In the genomic region with DNA sequence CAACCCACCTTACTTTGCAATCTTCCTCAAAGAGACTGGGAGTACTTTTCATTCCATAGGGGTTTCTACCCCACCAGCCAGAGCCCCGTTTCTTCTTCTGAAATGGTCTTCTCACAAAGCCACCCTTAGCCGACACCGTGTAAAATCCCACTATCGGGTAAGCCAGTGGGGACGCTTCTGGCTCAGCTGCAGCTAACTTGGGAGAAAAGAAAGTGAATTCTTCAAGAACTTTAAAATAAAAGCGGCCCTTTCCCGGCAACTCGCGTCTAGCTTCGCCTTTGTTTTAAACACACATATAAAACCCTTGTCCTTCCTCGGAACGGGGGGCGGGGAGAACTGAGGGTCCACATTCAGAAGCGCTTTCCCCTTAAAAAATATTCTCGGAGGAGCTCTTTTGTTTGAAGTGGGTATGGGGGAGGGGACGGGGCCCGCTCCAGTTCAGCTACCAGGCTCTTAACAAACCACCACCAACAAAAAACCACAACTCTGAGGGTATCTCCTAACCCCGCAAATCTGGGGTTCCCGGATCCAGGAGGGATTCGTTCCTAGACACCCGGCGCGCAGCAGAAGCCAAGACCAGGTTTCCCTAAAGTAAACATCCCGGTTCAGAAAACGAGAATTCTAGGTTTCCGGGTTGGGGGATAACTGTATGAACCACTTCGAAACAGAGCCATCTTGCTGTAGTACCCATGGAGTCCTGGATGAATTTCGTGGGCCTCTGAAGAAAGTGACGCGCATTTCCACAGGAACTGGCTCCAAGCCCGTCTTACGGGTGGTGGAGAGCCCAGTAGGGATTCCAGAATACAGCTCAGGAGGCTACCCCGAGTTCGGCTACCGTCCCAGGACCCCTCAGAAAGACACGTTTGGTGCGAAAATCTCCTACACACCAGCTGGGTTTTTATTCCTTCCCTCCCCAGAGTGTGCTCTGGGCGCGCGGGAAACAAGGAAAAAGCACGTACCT, we compare ENCODE assay signal across 7 mouse cellular contexts. TPM values are rescaled to one million over a fixed set of nuclear protein-coding genes. Genes with fewer than 3 reads are reported as not detected.
DNase-seq lines count a peak whose midpoint lies in the region; ATAC-seq and TF ChIP-seq lines count a peak whose summit lies in the region.

No protein-coding gene starts in this region.

- 0 out of 2 replicates have a peak, but pooled peaks have one; percentile 0 for TF ChIP-seq EP300 in heart, postnatal 0 days (IDR thresholded peaks at IDR 0.05; ENCODE audit: low read depth)

- under 1% methylated on average over 40 of the region's 41 CpGs for WGBS in forebrain, embryonic 11.5 days
- WGBS in heart, postnatal 0 days = under 1% methylated on average over 39 of the region's 41 CpGs
- under 1% methylated on average over 41 of the region's 41 CpGs for WGBS in small intestine, adult 2 months

- peak overlapping the region; percentile 98 for H3K4me2 ChIP-seq in forebrain, embryonic 11.5 days (ENCODE audit: low read depth, low read length, severe bottlenecking)
- H3K4me2 ChIP-seq in heart, postnatal 0 days (ENCODE audit: low read depth, low read length) = peak overlapping the region; percentile 76

- no peaks in the 10 kb centered on the region for H3K27me3 ChIP-seq in forebrain, embryonic 11.5 days (ENCODE audit: control insufficient read depth, insufficient read depth, low read length)
- no peaks in the 10 kb centered on the region for H3K27me3 ChIP-seq in heart, postnatal 0 days (ENCODE audit: control insufficient read depth, insufficient read depth, low read length)
- no peaks in the 10 kb centered on the region for H3K27me3 ChIP-seq in small intestine, adult 2 months (ENCODE audit: control insufficient read depth, insufficient read depth, low read length)

- no peak for TF ChIP-seq POLR2A in small intestine, adult 2 months (IDR thresholded peaks at IDR 0.05; ENCODE audit: low read depth, low read length)

- DNase-seq in MN1 (ENCODE audit: low spot score) = peak; percentile 76
- DNase-seq in adrenal gland, postnatal 36 days = peak; percentile 59 to 72
- peak; percentile 84 for DNase-seq in forebrain, embryonic 11.5 days (ENCODE audit: low spot score)
- peak; percentile 76 for DNase-seq in heart, postnatal 0 days (ENCODE audit: low spot score)
- peak; percentile 72 for DNase-seq in kidney, postnatal 10 days
- DNase-seq in lung, postnatal 10 days = peak; percentile 73

- peaks cover 24% of the 10 kb centered on the region for H3K4me1 ChIP-seq in forebrain, embryonic 11.5 days (replicated peaks; ENCODE audit: control insufficient read depth, insufficient read depth, low read length)
- H3K4me1 ChIP-seq in heart, postnatal 0 days (ENCODE audit: control insufficient read depth, insufficient read depth) = peaks cover 26% of the 10 kb centered on the region
- H3K4me1 ChIP-seq in small intestine, adult 2 months (ENCODE audit: control insufficient read depth, insufficient read depth, insufficient read length, low read length) = peaks cover 14% of the 10 kb centered on the region

- H3K9me3 ChIP-seq in forebrain, embryonic 11.5 days (ENCODE audit: control insufficient read depth, low read length) = no peaks in the 10 kb centered on the region
- H3K9me3 ChIP-seq in heart, postnatal 0 days (replicated peaks; ENCODE audit: control insufficient read depth, low read length) = no peaks in the 10 kb centered on the region

- TF ChIP-seq CTCF in heart, postnatal 0 days (IDR thresholded peaks at IDR 0.05; ENCODE audit: low read depth) = no peak
- no peak for TF ChIP-seq CTCF in small intestine, adult 2 months (IDR thresholded peaks at IDR 0.05; ENCODE audit: extremely low read depth, insufficient read length, insufficient replicate concordance, low read depth, low read length)

- H3K27ac ChIP-seq in forebrain, embryonic 11.5 days (ENCODE audit: low read depth, low read length) = peak overlapping the region; percentile 95
- H3K27ac ChIP-seq in heart, postnatal 0 days (ENCODE audit: low read depth) = peak overlapping the region; percentile 94
- H3K27ac ChIP-seq in small intestine, adult 2 months (ENCODE audit: insufficient read depth, low read depth, low read length) = peak overlapping the region; percentile 86

- peak overlapping the region; percentile 99 for H3K9ac ChIP-seq in forebrain, embryonic 11.5 days (ENCODE audit: low read length)
- H3K9ac ChIP-seq in heart, postnatal 0 days (replicated peaks; ENCODE audit: low read depth, low read length) = peak overlapping the region; percentile 85

- ATAC-seq in forebrain, embryonic 11.5 days (replicated peaks; ENCODE audit: low FRiP score) = no peak
- no peak; the same call in 1 of the 2 replicates for ATAC-seq in heart, postnatal 0 days (ENCODE audit: insufficient read depth, low read depth)

- no peaks in the 10 kb centered on the region for H3K36me3 ChIP-seq in forebrain, embryonic 11.5 days (ENCODE audit: control insufficient read depth, insufficient read depth, low read length)
- no peaks in the 10 kb centered on the region for H3K36me3 ChIP-seq in heart, postnatal 0 days (replicated peaks; ENCODE audit: control insufficient read depth, insufficient read depth, low read length)
- H3K36me3 ChIP-seq in small intestine, adult 2 months (ENCODE audit: control insufficient read depth, insufficient read depth, low read length) = 0 out of 2 replicates have a peak, but pooled peaks cover 4% of the 10 kb centered on the region

- H3K4me3 ChIP-seq in forebrain, embryonic 11.5 days (ENCODE audit: low read depth, low read length) = peak overlapping the region; percentile 94
- H3K4me3 ChIP-seq in heart, postnatal 0 days (ENCODE audit: low read depth, low read length) = peak overlapping the region; percentile 77
- H3K4me3 ChIP-seq in small intestine, adult 2 months (ENCODE audit: low read depth, low read length) = peak overlapping the region; percentile 79

RNA-seq across cellular contexts. Expression of gene Slc38a10, which starts 37.6 kb away (rescaled TPM):
- total RNA-seq in adrenal gland, postnatal 36 days (2021) = 100 to 1,000 TPM; 156 to 163 TPM
- 58.3 and 68.2 TPM in 2 replicates for polyA plus RNA-seq in forebrain, embryonic 11.5 days (2014; fragmentation: Nextera tagmentation; extraction: Ambion mirVana)
- total RNA-seq in heart, postnatal 0 days (2014; rRNA removed; ENCODE audit: low replicate concordance) = 113 and 139 TPM in 2 replicates
- polyA plus RNA-seq in heart, postnatal 0 days (2015; fragmentation: Nextera tagmentation; extraction: Ambion mirVana) = 56.2 and 65.9 TPM in 2 replicates
- polyA plus RNA-seq in small intestine, adult 2 months (2012; rRNA removed) = 59.0 and 108 TPM in 2 replicates

RNA-seq across cellular contexts. Expression of gene Bahcc1, which starts 44.0 kb away (rescaled TPM):
- total RNA-seq in adrenal gland, postnatal 36 days (2021) = 10 to 100 TPM; 17.5 TPM
- polyA plus RNA-seq in forebrain, embryonic 11.5 days (2014; fragmentation: Nextera tagmentation; extraction: Ambion mirVana) = 25.2 and 30.3 TPM in 2 replicates
- 12.2 and 13.1 TPM in 2 replicates for total RNA-seq in heart, postnatal 0 days (2014; rRNA removed; ENCODE audit: low replicate concordance)
- polyA plus RNA-seq in heart, postnatal 0 days (2015; fragmentation: Nextera tagmentation; extraction: Ambion mirVana) = 2.8 and 3.5 TPM in 2 replicates
- polyA plus RNA-seq in small intestine, adult 2 months (2012; rRNA removed) = 7.0 and 15.4 TPM in 2 replicates
